Mouse (Mus musculus) inflammation-experienced regulatory T-cells, adult 6 months (primary cell): Measurements from ENCODE around the gene Cd160. TPM values are rescaled to one million over a fixed set of nuclear protein-coding genes. Genes with fewer than 3 reads are reported as not detected.

Experiments
- ATAC-seq: one replicate; pipeline ENCODE4 v1.8.0; 2017
- polyA plus RNA-seq, 3 experiments: library from polyadenylated mRNA; unstranded; fragments of 100-300 nt; shearing (Covaris generic); gene quantifications; one replicate each; pipeline ENCODE4 v1.2.1; 2017

Cd160 gene
- 10 to 100 TPM; 50.8 to 77.5 (median 75.0) TPM for polyA plus RNA-seq

- no peak for ATAC-seq
These were observed at the start of gene Cd160, which contains the start of gene Pdzk1 for GRCm38 (mm10) chr3:96828984-96829383. Gene Cd160 (minus strand): TSS chr3:96829351. Gene Pdzk1 (plus strand): TSS chr3:96829284.

- ATAC-seq, result no peak
These were observed 45.8 kb upstream of the Cd160 start for GRCm38 (mm10) chr3:96874808-96875571.

- no peak for ATAC-seq
These were observed 43.4 kb upstream of the Cd160 start for GRCm38 (mm10) chr3:96872501-96872900.

GRCm38 (mm10) chr3:96871070-96871469 is 41.9 kb upstream of the Cd160 start:
- no peak for ATAC-seq

GRCm38 (mm10) chr3:96870270-96870669 is 41.1 kb upstream of the Cd160 start:
- ATAC-seq, result no peak

- ATAC-seq, result no peak
These were observed 39.9 kb upstream of the Cd160 start for GRCm38 (mm10) chr3:96869091-96869490.

GRCm38 (mm10) chr3:96868566-96868965 is 39.4 kb upstream of the Cd160 start:
- ATAC-seq, result no peak

GRCm38 (mm10) chr3:96867863-96868262 is 38.7 kb upstream of the Cd160 start:
- ATAC-seq, result no peak

GRCm38 (mm10) chr3:96860498-96860897 is 31.3 kb upstream of the Cd160 start:
- ATAC-seq, result no peak

GRCm38 (mm10) chr3:96855833-96856232 is 26.7 kb upstream of the Cd160 start:
- ATAC-seq, result no peak

GRCm38 (mm10) chr3:96854376-96854775 is 25.2 kb upstream of the Cd160 start:
- ATAC-seq, result no peak

GRCm38 (mm10) chr3:96852561-96852960 is 23.4 kb upstream of the Cd160 start:
- no peak for ATAC-seq

GRCm38 (mm10) chr3:96849168-96849727 is 20.1 kb upstream of the Cd160 start:
- ATAC-seq, result no peak

GRCm38 (mm10) chr3:96848470-96848869 is 19.3 kb upstream of the Cd160 start:
- ATAC-seq, result peak; percentile 22

GRCm38 (mm10) chr3:96847661-96848060 is 18.5 kb upstream of the Cd160 start:
- ATAC-seq, result peak; percentile 44

GRCm38 (mm10) chr3:96846985-96847384 is 17.8 kb upstream of the Cd160 start:
- peak; percentile 67 for ATAC-seq

- no peak for ATAC-seq
These were observed 16.7 kb upstream of the Cd160 start for GRCm38 (mm10) chr3:96845806-96846205.

- no peak for ATAC-seq
These were observed 16.0 kb upstream of the Cd160 start for GRCm38 (mm10) chr3:96845191-96845590.

- no peak for ATAC-seq
These were observed 10.0 kb upstream of the Cd160 start for GRCm38 (mm10) chr3:96838996-96839645.

GRCm38 (mm10) chr3:96836414-96836813 is 7.3 kb upstream of the Cd160 start:
- ATAC-seq, result no peak

GRCm38 (mm10) chr3:96834587-96835348 is 5.6 kb upstream of the Cd160 start:
- ATAC-seq, result no peak

- ATAC-seq, result no peak
These were observed 3.8 kb upstream of the Cd160 start for GRCm38 (mm10) chr3:96832930-96833329.

- ATAC-seq, result no peak
These were observed 705 bp upstream of the Cd160 start for GRCm38 (mm10) chr3:96829856-96830255.
